In genomic region chr16:17740080-17740479, GRCm38 (mm10) we compare ENCODE assay signal across 19 mouse cellular contexts. TPM values are rescaled to one million over a fixed set of nuclear protein-coding genes. Genes with fewer than 3 reads are reported as not detected.
"Had no signal": no experiment of that assay in that cellular context is flagged by ENCODE, and none has a peak within 500 bp of the region (broad histone marks: within the 10 kb centered on the region; RNA-seq: fewer than 3 reads in every experiment).

No protein-coding gene starts in this region.

- H3K9me3 ChIP-seq: lung, embryonic 15.5 days; midbrain, embryonic 10.5 days; midbrain, embryonic 13.5 days; midbrain, embryonic 15.5 days; neural tube, embryonic 12.5 days; stomach, embryonic 15.5 days had no signal

- DNase-seq: lung, adult 2 months; lung, postnatal 14 days; lung, postnatal 36 days; right cerebral cortex, postnatal 14 days; thymus, adult 2 months; thymus, postnatal 25 days; thymus, postnatal 4 days had no signal

- H3K4me3 ChIP-seq: lung, embryonic 15.5 days; midbrain, embryonic 10.5 days; midbrain, embryonic 13.5 days; midbrain, embryonic 15.5 days; neural tube, embryonic 12.5 days; stomach, embryonic 15.5 days had no signal

- H3K9ac ChIP-seq: liver, embryonic 14.5 days; lung, embryonic 15.5 days; midbrain, embryonic 13.5 days; midbrain, embryonic 15.5 days; neural tube, embryonic 12.5 days; stomach, embryonic 15.5 days had no signal

- H3K4me2 ChIP-seq: lung, embryonic 15.5 days; midbrain, embryonic 13.5 days; midbrain, embryonic 15.5 days; neural tube, embryonic 12.5 days; stomach, embryonic 15.5 days had no signal

- ATAC-seq: lung, postnatal 0 days; midbrain, embryonic 13.5 days; midbrain, embryonic 15.5 days had no signal

- H3K27me3 ChIP-seq: midbrain, embryonic 13.5 days; midbrain, embryonic 15.5 days; neural tube, embryonic 12.5 days; stomach, embryonic 15.5 days had no signal

- H3K36me3 ChIP-seq: lung, embryonic 15.5 days; midbrain, embryonic 10.5 days; midbrain, embryonic 13.5 days; midbrain, embryonic 15.5 days; neural tube, embryonic 12.5 days; stomach, embryonic 15.5 days had no signal

- H3K27ac ChIP-seq: liver, embryonic 14.5 days; lung, embryonic 15.5 days; macrophage; midbrain, embryonic 10.5 days; midbrain, embryonic 13.5 days; midbrain, embryonic 15.5 days; neural tube, embryonic 12.5 days; stomach, embryonic 15.5 days; stomach, postnatal 0 days had no signal

- H3K4me1 ChIP-seq: midbrain, embryonic 10.5 days; midbrain, embryonic 13.5 days; midbrain, embryonic 15.5 days; neural tube, embryonic 12.5 days; stomach, embryonic 15.5 days had no signal

RNA-seq across cellular contexts. Expression of gene Scarf2, which starts 57.0 kb away (rescaled TPM):
- total RNA-seq: megakaryocyte-erythroid progenitor cell, adult 5-6 weeks; neutrophil, adult 5-6 weeks had no signal
